Mouse (Mus musculus) right cerebral cortex, postnatal 36 days (tissue): Measurements from ENCODE around the gene Dctn2.

Experiments used
- DNase-seq, 2 experiments: peaks; one replicate each; pipeline ENCODE4 v3.0.0; 2022; ENCODE audit warnings: low spot score in 2 of 2, mixed read lengths in 1 of 2

The Dctn2 gene

DNA sequence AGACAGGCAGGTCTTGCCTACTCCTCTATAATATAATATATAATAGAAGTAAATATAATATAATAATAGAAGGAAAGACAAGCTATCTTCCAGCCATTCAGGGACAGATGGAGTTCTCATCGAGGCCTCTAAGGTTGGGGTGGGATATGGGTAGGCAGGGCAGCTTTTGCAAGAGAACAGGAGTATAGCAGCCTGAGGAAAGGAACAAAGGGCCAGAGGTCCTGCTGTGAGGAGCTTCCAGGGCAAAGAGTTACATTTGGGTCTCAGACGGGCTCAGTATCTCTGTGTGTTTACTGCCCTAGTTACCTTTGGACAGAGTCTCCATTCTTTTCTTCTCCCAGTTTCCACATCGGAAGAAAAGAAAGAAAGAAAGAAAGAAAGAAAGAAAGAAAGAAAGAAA, 2.5 kb upstream of the Dctn2 start:
- DNase-seq, result no peak

DNA sequence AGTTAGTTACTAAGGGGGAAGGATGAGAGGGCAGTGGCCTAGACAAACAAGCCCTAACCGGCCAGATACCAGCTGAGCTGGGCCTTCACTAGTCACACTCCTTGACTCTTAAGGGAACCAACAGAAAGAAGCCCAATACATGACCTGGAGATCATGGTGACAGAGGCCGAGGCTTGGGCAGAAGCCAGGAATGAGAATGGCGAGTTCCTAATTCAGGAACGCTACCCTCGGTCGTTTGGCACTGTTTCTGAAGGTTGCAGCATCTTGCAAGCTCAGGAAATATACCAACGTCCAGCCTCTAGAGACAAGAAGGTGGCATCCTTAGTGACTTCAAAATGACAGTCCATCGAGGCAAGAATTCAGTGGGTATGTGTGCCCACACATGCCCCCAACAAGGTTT, 1.8 kb upstream of the Dctn2 start:
- DNase-seq, result no peak

DNA sequence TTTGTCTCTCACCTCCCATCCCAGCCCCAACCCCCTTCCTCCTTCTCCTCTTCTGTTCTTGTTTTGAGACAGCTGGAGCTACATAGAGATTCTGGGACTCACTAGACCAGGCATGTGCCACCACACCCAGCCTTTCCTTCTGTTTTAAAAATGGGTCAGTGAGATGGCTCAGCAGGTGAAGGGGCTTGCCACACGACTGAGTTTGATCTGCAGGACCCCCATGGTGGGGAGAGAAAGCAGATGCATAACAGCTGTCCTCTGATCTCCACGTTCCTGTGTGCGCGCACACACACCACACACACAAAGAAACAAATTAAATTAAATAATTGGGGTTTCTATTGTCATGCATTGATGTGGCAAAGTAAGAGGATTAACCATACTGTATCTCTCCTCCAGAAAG, 1.2 kb upstream of the Dctn2 start:
- DNase-seq, result no peak

DNA sequence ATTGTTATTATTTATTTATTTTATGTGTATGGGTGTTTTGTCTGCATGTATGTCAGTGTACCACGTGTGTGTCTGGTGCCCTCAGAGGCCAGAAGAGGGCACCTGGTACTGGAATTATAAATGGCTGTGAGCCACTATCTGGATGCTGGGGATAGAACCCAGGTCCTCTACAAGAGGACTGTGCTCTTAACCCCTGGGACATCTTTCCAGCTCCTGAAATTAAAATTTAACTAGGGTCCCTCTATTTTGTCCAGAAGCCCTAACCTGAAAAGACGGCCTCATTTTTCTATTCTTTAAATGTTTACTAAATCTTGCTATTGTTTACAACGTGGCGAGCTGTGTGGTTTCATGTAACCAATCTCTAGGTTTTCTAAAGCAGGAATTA, 449 bp upstream of the Dctn2 start:
- DNase-seq, result no peak

DNA sequence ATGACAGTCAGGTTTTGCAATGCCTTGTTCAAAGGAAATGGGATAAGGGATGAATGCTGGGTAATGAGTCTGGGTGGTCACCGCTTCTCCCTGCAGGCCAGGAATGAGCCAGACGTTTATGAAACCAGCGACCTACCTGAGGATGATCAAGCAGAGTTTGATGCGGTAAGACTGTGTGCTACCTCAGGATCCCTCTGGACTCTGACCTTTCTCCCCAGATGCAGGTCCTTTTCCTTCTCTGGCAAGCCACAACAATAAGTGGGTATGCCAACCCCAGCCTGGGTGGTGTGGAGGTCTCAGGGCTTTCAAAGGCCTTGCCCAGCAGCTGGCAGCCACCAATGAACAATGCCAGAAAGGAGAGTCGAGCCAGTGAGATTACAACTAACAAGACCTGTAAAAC, 1.1 kb downstream of the Dctn2 start:
- DNase-seq, result no peak

DNA sequence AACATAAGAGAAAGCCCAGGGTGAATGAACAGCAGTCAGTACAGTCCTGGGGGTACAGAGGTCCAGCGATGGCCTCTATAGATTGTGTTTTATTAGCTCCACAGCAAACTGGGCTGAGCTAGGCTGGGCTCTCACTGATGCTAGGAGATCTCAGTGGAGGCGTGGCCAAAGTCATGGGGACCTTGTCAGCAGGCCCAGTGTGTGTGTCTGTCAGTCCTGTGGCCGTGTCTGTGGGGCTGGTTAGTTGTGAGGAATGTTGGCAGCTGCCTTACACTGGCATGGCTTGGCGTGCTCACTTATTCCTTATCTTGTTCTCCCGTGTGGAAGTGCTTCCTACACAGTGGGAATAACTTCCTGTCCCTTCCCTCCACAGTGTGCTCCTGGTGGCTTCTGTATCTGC, 2.2 kb downstream of the Dctn2 start:
- DNase-seq, result no peak

DNA sequence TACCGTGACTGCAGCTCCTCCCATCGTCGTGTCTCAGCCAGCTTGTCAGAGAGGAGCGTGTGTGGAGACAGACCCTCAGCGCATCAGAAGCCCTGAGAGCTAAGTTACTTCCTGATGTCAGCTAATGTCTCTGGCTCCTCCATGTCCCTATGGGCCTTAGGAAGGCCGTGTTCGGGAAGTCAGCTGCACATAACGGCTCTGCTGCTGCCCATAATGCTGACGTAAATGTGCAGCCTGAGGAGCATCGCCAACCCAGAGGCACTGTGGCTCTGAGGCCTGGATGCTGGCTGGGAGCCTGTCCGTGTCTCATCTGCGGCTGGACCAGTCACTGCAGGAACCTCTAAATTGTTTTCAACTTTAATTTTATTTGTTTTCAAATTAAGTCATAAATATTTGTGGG, 2.9 kb downstream of the Dctn2 start:
- no peak for DNase-seq

DNA sequence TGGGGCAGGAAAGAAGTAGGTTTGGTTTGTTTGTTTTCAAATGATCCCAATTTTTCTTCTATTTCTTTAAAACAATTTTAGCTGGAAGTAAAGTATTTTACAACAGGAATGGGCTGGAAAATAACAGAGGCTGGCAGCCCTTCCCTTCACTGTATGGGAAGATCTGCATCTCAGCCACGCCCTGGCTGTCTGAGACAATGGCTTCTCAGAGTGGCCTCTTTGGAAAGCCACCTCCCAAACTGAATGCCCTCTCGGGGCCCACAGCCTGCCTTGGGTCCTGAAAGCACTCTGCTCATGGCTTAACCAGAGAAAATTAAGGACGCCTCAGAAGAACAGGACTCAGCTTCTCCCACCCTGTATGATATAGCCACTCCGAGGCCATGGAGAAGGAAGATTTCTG, 3.7 kb downstream of the Dctn2 start:
- no peak for DNase-seq

DNA sequence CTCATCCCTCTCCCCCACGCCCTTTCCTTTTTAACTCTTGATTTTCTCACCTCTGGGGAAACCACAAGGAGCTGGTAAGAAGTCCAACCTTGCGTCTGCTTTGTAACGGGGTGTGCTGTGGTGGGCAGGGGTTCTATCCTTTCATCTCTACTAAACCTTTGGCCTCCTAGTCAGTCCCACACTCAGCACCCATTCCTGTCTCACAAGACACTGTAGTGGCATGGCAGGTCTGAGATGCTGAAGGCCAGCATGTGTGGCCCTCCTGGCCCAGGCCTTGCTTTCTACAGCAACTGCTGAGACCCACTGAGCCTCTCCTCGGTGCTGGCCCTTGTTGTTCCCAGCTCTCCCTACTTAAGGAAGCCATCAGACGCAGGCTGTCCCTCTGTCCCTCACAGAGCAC, 6.2 kb downstream of the Dctn2 start:
- no peak for DNase-seq

DNA sequence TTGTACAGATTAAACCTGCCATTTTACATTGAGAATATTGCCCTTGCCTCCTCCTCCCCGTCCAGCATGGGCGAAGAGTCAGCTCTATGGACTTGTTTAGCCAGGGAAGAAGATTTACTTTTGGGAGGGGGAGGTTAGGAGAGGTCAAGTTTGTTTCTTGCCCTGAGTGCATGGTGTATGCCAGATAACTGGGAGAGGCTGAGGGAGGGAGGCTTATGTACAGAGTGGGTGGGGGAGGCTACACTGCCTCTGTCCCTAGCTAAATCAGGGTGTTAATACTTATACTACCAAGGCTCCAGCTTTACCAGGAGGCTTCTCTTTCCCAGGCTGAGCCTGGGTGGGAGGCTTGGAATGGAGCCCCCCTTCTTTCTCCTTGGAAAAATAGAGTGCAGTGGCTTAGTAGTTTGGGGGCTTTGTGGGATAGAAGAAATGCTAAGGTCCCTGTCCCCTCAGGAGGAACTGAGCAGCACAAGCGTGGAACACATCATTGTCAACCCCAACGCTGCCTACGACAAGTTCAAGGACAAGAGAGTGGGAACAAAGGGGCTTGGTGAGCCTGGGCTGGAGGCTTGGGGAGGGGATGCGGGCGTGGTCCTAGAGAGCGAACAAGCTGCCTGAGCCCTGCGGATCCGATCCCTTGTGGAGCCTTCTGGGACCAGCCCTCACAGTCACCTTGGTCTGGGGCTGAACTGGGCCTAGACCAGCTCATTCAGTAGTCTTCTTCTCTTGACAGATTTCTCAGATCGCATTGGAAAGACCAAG, 8.3 kb downstream of the Dctn2 start:
- DNase-seq, result no peak

DNA sequence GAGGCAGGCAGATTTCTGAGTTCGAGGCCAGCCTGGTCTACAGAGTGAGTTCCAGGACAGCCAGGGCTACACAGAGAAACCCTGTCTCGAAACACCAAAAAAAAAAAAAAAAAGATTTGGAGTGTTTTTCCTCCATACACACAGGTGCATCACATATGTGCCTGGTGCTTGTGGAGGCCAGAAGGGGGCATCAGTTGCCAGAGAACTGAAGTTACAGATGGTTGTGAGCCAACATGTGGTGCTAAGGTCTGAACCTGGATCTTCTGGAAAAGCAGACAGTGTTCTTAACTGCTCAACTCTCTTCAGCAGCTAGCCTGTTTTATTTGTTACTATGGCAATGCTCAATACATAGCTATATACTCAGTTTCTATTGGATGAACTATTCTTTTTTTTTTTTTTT, 13.6 kb downstream of the Dctn2 start:
- DNase-seq, result no peak

DNA sequence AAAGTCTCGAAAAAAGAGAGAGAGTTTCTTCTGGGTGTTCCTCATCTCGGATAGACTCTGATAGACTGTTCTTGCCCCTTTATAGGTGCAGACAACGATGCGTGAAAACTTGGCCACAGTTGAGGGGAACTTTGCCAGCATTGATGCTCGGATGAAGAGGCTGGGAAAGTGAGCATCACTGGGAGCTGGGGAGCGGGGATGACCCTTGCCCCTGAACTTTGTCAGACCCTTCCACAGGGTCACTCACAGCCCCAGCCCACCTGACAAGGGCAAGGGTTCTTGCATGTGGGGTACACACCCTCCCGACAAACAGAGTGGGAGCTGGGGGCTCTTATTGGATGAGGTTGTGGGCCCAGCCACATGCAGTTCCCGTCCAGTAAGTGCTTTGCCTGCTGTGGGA, 15.1 kb downstream of the Dctn2 start:
- no peak for DNase-seq

DNA sequence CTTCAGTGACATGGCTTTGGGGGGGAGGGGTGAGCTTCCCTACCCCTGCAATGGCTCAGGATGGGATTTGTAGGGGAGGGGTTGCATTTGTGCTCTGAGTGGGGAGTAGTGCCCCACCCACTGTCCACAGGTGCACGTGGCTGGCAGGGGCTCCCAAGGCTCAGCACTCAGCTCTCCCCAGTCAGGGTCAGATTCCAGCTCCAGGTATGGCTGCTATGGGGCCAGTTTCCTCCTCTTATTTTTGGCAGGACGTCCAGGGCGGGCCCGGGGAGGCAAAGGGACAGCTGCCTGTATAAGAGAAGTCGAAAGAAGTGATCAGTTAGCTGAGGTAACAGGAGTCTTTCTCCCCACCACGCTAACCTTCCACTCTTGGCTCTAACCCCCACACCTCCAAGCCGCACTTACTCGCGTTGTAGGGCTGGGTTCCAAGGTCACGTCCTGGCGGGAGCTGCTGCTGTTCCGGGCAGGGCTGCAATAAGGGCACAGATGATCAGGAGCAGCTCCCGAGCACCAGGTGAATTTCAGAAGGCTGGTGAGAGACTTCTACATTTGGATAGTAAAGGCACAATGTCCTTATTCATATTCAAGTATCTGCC, 16.6 kb downstream of the Dctn2 start:
- no peak for DNase-seq

DNA sequence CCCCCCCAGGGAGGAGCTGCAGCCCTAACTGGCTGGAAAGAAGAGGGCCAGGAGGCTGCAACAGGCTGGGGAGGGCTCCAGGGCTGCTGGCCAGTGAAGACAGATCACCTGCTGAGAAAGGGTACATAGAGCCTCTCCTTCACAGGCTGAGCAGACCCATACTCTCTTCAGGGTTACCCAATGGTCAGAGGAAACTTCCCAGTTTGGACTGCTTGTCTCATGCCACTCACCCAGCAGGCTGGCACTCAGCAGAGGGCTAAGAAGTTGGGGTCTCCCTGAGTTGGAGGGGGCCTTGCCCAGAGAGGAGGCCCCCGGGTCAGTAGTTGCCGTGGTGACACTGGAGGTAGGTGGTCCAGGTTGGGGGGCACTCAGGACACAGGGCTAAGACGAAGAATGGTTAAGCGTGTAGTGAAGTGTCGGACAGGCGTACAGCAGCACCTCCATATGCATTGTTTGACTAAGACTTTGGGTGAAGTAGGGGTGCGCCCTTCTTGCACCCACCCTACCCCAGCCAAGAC, 18.0 kb downstream of the Dctn2 start:
- no peak for DNase-seq

DNA sequence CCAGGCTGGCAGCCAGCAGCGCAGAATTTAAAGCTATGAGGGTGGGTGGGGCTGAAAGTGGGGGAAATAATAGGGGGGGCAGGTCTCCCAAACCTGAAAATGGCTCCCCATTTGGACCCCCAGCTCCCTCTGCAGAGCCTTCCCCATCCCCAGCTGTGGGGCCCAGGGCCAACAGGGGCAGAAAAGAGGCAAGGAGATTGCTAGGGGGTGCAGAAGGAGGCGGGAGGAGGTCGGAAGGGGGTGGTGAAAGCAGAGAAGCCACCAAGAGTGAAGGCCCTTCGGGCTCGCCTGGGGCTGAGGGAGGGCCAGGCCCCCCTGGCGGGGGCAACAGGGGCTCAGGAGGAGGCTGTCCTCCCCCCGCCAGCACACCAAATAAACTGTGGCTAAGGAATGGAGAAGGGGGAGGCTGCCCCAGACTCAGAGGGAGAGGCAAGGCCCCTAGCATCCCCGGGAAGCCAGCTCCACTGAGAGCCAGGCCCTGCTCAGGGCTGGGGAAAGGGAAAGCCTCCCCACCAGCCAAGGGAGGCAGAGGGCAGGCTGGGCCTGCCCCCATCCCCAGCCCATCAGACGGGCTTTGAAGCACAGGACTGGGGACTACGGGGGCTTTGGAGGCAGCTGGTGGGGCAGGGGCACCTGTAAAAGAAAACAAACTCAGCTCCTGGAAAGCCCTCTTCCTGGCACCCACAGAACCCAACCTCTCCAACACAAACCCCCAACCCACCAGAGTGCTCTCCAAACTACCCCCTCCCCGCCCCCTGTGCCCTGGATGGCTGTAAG, 18.7 kb downstream of the Dctn2 start:
- DNase-seq, result no peak

DNA sequence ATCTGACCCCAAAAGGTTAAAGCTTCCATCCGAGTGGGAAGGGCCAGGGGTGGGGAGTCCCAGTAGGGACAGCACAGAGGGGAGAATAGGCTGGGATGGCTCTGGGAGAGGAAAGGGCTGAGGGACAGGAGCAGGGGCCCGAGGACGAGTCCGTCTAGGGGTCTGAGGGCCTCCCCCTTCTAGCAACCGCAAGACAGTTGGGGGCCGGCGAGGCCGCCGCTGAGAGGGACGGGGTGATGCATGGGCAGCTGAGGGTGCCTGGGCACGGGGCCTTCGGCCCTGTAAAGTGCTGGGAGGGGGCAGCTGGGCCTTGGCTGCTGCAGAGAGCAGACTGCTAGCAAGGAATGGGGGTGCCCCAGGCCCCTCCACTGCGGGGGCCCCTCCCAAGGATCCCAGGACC, 19.5 kb downstream of the Dctn2 start:
- DNase-seq, result no peak

DNA sequence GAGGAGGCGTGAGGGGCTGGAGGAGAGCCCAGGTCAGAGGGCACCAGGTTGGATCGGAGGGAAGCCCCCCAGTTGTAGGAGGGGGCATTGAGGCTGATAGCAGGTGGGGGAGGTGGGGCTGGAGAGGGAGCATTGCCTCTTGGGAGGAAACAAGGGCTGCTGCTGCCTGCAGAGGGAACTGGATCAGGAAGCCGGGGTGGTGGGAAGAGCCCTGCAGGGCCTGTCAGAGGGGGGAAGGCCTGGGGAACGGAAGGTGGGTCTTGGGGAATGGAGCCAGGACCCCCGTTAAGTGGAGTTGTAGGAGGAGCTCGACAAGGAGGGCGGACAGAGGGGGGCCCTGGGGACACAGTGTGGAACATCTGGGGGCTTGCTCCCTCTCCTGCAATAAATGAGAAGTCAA, 20.0 kb downstream of the Dctn2 start:
- DNase-seq, result no peak

DNA sequence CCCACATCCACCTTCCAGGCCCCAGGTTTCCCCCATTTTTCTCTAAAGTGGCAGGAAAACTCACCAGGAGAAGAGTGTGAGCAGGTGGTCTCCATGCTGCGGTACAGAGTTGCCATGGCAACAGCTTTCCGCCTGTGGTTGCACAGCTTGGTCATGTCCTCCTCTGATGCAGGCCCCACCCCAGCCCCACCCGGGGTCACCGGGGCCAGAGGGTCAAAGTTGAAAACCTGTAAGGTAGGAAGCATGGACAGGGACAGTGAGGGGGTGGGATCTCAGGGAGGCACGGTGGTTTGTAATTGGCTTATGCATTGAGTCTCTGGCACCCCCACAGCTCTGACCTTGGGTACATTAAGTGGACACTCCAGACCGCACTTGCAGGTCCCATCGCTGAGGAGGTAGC, 20.6 kb downstream of the Dctn2 start:
- DNase-seq, result no peak

DNA sequence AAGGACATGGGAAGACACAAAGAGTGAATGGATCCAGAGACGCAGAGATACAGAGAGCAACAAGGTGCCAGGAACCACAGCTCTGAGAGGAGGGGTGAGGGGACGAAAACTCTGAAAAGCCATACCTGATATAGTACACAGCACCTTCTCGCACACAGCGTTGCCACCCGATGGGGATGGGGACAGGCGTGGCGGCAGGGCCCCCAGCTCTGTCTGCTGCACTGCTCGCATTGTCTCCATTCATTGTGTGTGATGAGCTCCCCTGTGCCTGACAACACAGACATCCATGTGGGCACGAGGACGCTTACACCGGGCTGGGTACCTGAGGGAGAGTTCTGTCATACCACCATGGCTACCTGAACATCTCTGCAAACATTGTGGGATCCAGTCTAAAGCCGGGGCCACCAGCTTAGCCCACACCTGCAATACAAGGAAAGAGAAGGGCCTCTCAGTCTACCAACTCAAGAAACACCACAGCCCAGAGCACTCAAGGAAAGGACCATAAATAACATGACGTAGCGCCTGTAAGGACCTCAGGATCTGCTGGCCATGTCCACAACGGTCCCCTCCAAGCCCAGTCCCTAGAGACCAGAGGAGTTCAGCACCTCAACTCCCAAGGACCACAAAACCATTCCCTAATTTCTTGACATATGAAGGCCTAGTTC, 21.2 kb downstream of the Dctn2 start:
- DNase-seq, result no peak

DNA sequence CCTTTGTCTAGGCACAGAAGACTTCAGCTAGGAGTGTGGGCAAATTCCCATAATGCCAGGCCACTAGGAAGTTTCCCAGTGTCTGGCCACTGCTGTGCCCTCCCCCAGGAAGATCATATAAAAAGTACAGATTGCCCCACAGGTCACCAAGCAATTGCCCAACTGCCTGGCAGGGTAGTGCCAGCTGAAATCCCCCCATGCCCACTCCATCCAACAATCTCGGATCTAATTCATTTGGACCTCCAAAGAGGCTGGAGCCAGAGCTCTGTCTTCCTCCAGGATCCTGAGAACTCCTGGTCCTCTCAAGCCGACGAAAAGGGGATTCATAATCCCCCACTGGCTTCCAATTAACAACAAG, 21.7 kb downstream of the Dctn2 start:
- DNase-seq, result no peak

DNA sequence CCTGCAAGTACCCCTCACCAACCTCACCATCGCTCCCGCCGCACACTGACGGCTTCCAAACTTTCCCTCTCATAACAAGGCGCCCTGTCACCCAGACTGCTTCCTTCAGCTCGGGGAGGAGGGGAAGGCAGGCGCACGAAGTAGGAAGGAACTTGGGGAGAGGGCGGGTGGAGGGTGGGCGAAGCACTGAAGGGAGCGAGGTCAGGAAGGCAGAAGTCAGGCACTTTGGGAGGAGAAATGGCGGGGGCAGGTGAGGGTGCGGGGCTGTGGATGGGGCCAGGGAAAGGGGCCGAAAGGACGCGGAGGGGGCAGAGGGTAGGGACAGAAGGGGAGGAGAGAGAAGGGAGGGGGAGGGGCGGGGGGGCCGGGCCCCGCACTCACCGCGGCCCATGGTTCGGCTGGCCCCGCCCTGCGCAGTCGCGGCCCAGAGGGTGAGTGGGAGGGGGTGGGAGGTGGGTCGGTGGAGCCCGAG, 22.2 kb downstream of the Dctn2 start:
- DNase-seq, result no peak

DNA sequence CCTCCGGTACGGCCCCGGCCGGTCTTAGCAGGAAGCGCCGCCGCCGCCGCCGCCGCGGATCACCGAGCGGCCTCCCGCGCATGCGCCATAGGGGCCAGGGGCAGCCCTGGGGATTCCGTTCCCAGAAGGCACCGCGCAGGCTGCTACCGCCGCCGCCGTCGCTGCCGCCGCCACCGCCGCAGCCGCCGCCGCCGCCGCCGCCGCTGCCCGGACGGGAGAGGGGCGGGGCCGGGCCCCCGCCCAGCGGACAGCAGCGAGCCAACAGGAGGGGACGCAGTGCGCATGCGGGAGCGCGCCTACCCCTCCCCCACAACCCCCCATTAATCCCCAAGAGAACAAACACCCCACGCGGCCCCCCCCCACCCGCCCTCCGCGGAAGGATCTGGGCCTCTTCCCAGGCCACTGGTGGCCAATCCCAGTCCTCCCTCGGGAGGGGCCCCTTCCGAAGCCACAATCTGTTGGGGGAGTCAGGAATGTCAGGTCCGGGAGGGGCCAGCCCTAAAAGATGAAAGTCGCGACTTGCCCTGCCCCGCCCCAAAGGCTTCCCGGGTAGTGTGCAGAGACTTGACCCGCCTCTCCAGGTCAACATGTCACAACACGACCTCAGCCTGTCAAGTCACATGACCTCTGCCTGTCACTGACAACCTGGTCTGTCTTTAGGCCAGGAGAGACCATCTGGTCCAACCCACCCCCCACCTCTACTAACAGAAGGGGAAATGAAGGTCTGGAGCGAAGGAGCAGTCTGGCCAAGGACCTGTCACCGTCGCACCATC, 22.8 kb downstream of the Dctn2 start, which contains the start of gene Mbd6:
Gene Mbd6 (minus strand): TSS at position 219 of the 773 bp plus-strand sequence.
- DNase-seq, result peak; percentile 75 to 80
